Mouse (Mus musculus): Measurements from ENCODE around the gene Cabp7.

Gene Cabp7

GRCm38 (mm10) chr11:4756984-4757788, 10.6 kb upstream of the Cabp7 start:
- peaks cover 10% of the 10 kb centered on the region for H3K9me3 ChIP-seq (ENCODE audit: low read length)
- H3K36me3 ChIP-seq (ENCODE audit: insufficient read depth, low read length): no peaks in the 10 kb centered on the region
- H3K4me3 ChIP-seq (replicated peaks; ENCODE audit: low read length): no peak overlapping the region
- H3K4me1 ChIP-seq (replicated peaks; ENCODE audit: low read depth, low read length): peaks cover 46% of the 10 kb centered on the region
- TF ChIP-seq NANOG (IDR thresholded peaks at IDR 0.05; ENCODE audit: borderline replicate concordance, low read length) (no peak), POU5F1 (IDR thresholded peaks at IDR 0.05; ENCODE audit: borderline replicate concordance, low read length) (no peak), CTCF (conservative IDR thresholded peaks at IDR 0.05; ENCODE audit: low read length) (no peak)
- H3K27me3 ChIP-seq (ENCODE audit: insufficient read depth, low read length): peaks cover 27% of the 10 kb centered on the region

GRCm38 (mm10) chr11:4756460-4756859, 9.9 kb upstream of the Cabp7 start:
- no peak for TF ChIP-seq POU5F1 (IDR thresholded peaks at IDR 0.05; ENCODE audit: borderline replicate concordance, low read length)
- no peaks in the 10 kb centered on the region for H3K36me3 ChIP-seq (ENCODE audit: insufficient read depth, low read length)
- H3K4me3 ChIP-seq (replicated peaks; ENCODE audit: low read length): no peak overlapping the region
- peaks cover 39% of the 10 kb centered on the region for H3K4me1 ChIP-seq (replicated peaks; ENCODE audit: low read depth, low read length)
- peaks cover 22% of the 10 kb centered on the region for H3K27me3 ChIP-seq (ENCODE audit: insufficient read depth, low read length)
- H3K9me3 ChIP-seq (ENCODE audit: low read length): peaks cover 10% of the 10 kb centered on the region

- peaks cover 35% of the 10 kb centered on the region for H3K4me1 ChIP-seq (replicated peaks; ENCODE audit: low read depth, low read length)
Measured at GRCm38 (mm10) chr11:4754867-4755266, 8.3 kb upstream of the Cabp7 start.

GRCm38 (mm10) chr11:4754036-4754435, 7.5 kb upstream of the Cabp7 start:
- TF ChIP-seq NANOG (IDR thresholded peaks at IDR 0.05; ENCODE audit: borderline replicate concordance, low read length): no peak
- TF ChIP-seq CTCF (conservative IDR thresholded peaks at IDR 0.05; ENCODE audit: low read length): peak; percentile 88
- no peak overlapping the region for H3K4me3 ChIP-seq (replicated peaks; ENCODE audit: low read length)
- H3K36me3 ChIP-seq (ENCODE audit: insufficient read depth, low read length): no peaks in the 10 kb centered on the region
- peaks cover 23% of the 10 kb centered on the region for H3K27me3 ChIP-seq (ENCODE audit: insufficient read depth, low read length)
- H3K9me3 ChIP-seq (ENCODE audit: low read length): peaks cover 10% of the 10 kb centered on the region
- H3K4me1 ChIP-seq (replicated peaks; ENCODE audit: low read depth, low read length): peaks cover 34% of the 10 kb centered on the region

More at GRCm38 (mm10) chr11:4754867-4755266, 8.3 kb upstream of the Cabp7 start:
- H3K36me3 ChIP-seq (ENCODE audit: insufficient read depth, low read length): no peaks in the 10 kb centered on the region
- no peak for TF ChIP-seq NANOG (IDR thresholded peaks at IDR 0.05; ENCODE audit: borderline replicate concordance, low read length)
- no peak for TF ChIP-seq POU5F1 (IDR thresholded peaks at IDR 0.05; ENCODE audit: borderline replicate concordance, low read length)
- no peak for TF ChIP-seq CTCF (conservative IDR thresholded peaks at IDR 0.05; ENCODE audit: low read length)
- peaks cover 10% of the 10 kb centered on the region for H3K9me3 ChIP-seq (ENCODE audit: low read length)
- peaks cover 16% of the 10 kb centered on the region for H3K27me3 ChIP-seq (ENCODE audit: insufficient read depth, low read length)
- no peak overlapping the region for H3K4me3 ChIP-seq (replicated peaks; ENCODE audit: low read length)

GRCm38 (mm10) chr11:4752836-4753235, 6.3 kb upstream of the Cabp7 start:
- TF ChIP-seq POU5F1 (IDR thresholded peaks at IDR 0.05; ENCODE audit: borderline replicate concordance, low read length) (no peak), NANOG (IDR thresholded peaks at IDR 0.05; ENCODE audit: borderline replicate concordance, low read length) (no peak), CTCF (conservative IDR thresholded peaks at IDR 0.05; ENCODE audit: low read length) (no peak)
- Histone ChIP-seq H3K4me3 (replicated peaks; ENCODE audit: low read length) (no peak overlapping the region), H3K4me1 (replicated peaks; ENCODE audit: low read depth, low read length) (peaks cover 36% of the 10 kb centered on the region), H3K27me3 (ENCODE audit: insufficient read depth, low read length) (peaks cover 34% of the 10 kb centered on the region), H3K36me3 (ENCODE audit: insufficient read depth, low read length) (no peaks in the 10 kb centered on the region), H3K9me3 (ENCODE audit: low read length) (peaks cover 10% of the 10 kb centered on the region)

GRCm38 (mm10) chr11:4750263-4750662, 3.7 kb upstream of the Cabp7 start:
- peaks cover 53% of the 10 kb centered on the region for H3K27me3 ChIP-seq (ENCODE audit: insufficient read depth, low read length)
- H3K4me3 ChIP-seq (replicated peaks; ENCODE audit: low read length): no peak overlapping the region
- H3K9me3 ChIP-seq (ENCODE audit: low read length): peaks cover 10% of the 10 kb centered on the region
- H3K4me1 ChIP-seq (replicated peaks; ENCODE audit: low read depth, low read length): peaks cover 26% of the 10 kb centered on the region
- TF ChIP-seq NANOG (IDR thresholded peaks at IDR 0.05; ENCODE audit: borderline replicate concordance, low read length) (no peak), POU5F1 (IDR thresholded peaks at IDR 0.05; ENCODE audit: borderline replicate concordance, low read length) (no peak), CTCF (conservative IDR thresholded peaks at IDR 0.05; ENCODE audit: low read length) (no peak)
- no peaks in the 10 kb centered on the region for H3K36me3 ChIP-seq (ENCODE audit: insufficient read depth, low read length)

- no peaks in the 10 kb centered on the region for H3K36me3 ChIP-seq (ENCODE audit: insufficient read depth, low read length)
- H3K4me1 ChIP-seq (replicated peaks; ENCODE audit: low read depth, low read length): peaks cover 35% of the 10 kb centered on the region
- H3K9me3 ChIP-seq (ENCODE audit: low read length): no peaks in the 10 kb centered on the region
- TF ChIP-seq NANOG (IDR thresholded peaks at IDR 0.05; ENCODE audit: borderline replicate concordance, low read length): no peak
- no peak for TF ChIP-seq CTCF (conservative IDR thresholded peaks at IDR 0.05; ENCODE audit: low read length)
- TF ChIP-seq POU5F1 (IDR thresholded peaks at IDR 0.05; ENCODE audit: borderline replicate concordance, low read length): no peak
- peaks cover 75% of the 10 kb centered on the region for H3K27me3 ChIP-seq (ENCODE audit: insufficient read depth, low read length)
- peak overlapping the region; percentile 78 for H3K4me3 ChIP-seq (replicated peaks; ENCODE audit: low read length)
Measured at GRCm38 (mm10) chr11:4747285-4747684, 707 bp upstream of the Cabp7 start.

- no peak for TF ChIP-seq POU5F1 (IDR thresholded peaks at IDR 0.05; ENCODE audit: borderline replicate concordance, low read length)
- TF ChIP-seq NANOG (IDR thresholded peaks at IDR 0.05; ENCODE audit: borderline replicate concordance, low read length): no peak
- no peak for TF ChIP-seq CTCF (conservative IDR thresholded peaks at IDR 0.05; ENCODE audit: low read length)
- Histone ChIP-seq H3K27me3 (ENCODE audit: insufficient read depth, low read length) (peaks cover 85% of the 10 kb centered on the region), H3K9me3 (ENCODE audit: low read length) (no peaks in the 10 kb centered on the region), H3K4me3 (replicated peaks; ENCODE audit: low read length) (peak overlapping the region; percentile 87), H3K36me3 (ENCODE audit: insufficient read depth, low read length) (no peaks in the 10 kb centered on the region), H3K4me1 (replicated peaks; ENCODE audit: low read depth, low read length) (peaks cover 35% of the 10 kb centered on the region)
Measured at GRCm38 (mm10) chr11:4745969-4746368, 609 bp downstream of the Cabp7 start.

- no peaks in the 10 kb centered on the region for H3K9me3 ChIP-seq (ENCODE audit: low read length)
- H3K4me1 ChIP-seq (replicated peaks; ENCODE audit: low read depth, low read length): peaks cover 37% of the 10 kb centered on the region
- H3K4me3 ChIP-seq (replicated peaks; ENCODE audit: low read length): peak overlapping the region; percentile 87; the same call in 1 of the 2 replicates
- TF ChIP-seq NANOG (IDR thresholded peaks at IDR 0.05; ENCODE audit: borderline replicate concordance, low read length) (no peak), POU5F1 (IDR thresholded peaks at IDR 0.05; ENCODE audit: borderline replicate concordance, low read length) (no peak)
- H3K36me3 ChIP-seq (ENCODE audit: insufficient read depth, low read length): no peaks in the 10 kb centered on the region
- peaks cover 79% of the 10 kb centered on the region for H3K27me3 ChIP-seq (ENCODE audit: insufficient read depth, low read length)
Measured at GRCm38 (mm10) chr11:4744691-4745090, 1.9 kb downstream of the Cabp7 start.

All from E14TG2a.4 (cell line).